Mouse (Mus musculus): Measurements from ENCODE around the gene Tomm5.

Gene Tomm5

GRCm38 (mm10) chr4:45066036-45066730 lies 41.7 kb downstream of the Tomm5 start:
- WGBS: 20% methylated on average over 2 of the region's 2 CpGs

GRCm38 (mm10) chr4:45064577-45064976 lies 43.3 kb downstream of the Tomm5 start:
- 98% methylated on average over 2 of the region's 2 CpGs for WGBS

- 73% methylated on average over 1 of the region's 1 CpGs for WGBS
Observed at GRCm38 (mm10) chr4:45063836-45064235, 44.1 kb downstream of the Tomm5 start.

- 59% methylated on average over 8 of the region's 8 CpGs for WGBS
Observed at GRCm38 (mm10) chr4:45055451-45055850, 52.5 kb downstream of the Tomm5 start.

Data from cerebral cortex, adult 2 months (tissue).